Mouse (Mus musculus) small intestine, adult 2 months (tissue): ENCODE measurements around the gene Rpap3. TPM values are rescaled to one million over a fixed set of nuclear protein-coding genes. Genes with fewer than 3 reads are reported as not detected.

Source experiments
- H3K27ac ChIP-seq: fragments of 200-500 bp; 2 replicates; pipeline ENCODE4 v1.5.1; 2012; ENCODE audit warnings: low read depth, low read length, control low read depth, inconsistent platforms; ENCODE audit not compliant: insufficient read depth
- H3K27me3 ChIP-seq: fragments of 200-500 bp; 2 replicates; pipeline ENCODE4 v1.6.1; 2012; ENCODE audit warnings: mild to moderate bottlenecking, moderate library complexity, low read length, inconsistent platforms; ENCODE audit not compliant: control insufficient read depth, insufficient read depth
- H3K36me3 ChIP-seq: fragments of 200-500 bp; 2 replicates; pipeline ENCODE4 v1.6.1; 2012; ENCODE audit warnings: mild to moderate bottlenecking, low read length, control low read depth, inconsistent platforms; ENCODE audit not compliant: control insufficient read depth, insufficient read depth
- H3K4me1 ChIP-seq: fragments of 200-500 bp; 2 replicates; pipeline ENCODE4 v1.6.1; 2012; ENCODE audit warnings: low read length, inconsistent platforms, mixed read lengths; ENCODE audit not compliant: control insufficient read depth, insufficient read depth, insufficient read length
- H3K4me3 ChIP-seq: fragments of 200-500 bp; 2 replicates; pipeline ENCODE4 v1.5.1; 2012; ENCODE audit warnings: low read depth, mild to moderate bottlenecking, control low read depth, inconsistent platforms, low read length, moderate library complexity
- CTCF ChIP-seq: fragments of 200-500 bp; IDR thresholded peaks from 2 replicates; pipeline ENCODE4 v1.5.1; 2012; ENCODE audit warnings: low read depth, mild to moderate bottlenecking, control low read depth, inconsistent platforms, low read length, moderate library complexity, mixed read lengths; ENCODE audit not compliant: insufficient replicate concordance, insufficient read length; ENCODE audit errors: extremely low read depth
- POLR2A ChIP-seq: fragments of 200-500 bp; IDR thresholded peaks from 2 replicates; pipeline ENCODE4 v1.6.1; 2012; ENCODE audit warnings: low read depth, mild to moderate bottlenecking, control low read depth, inconsistent platforms, low read length, moderate library complexity
- WGBS: fragments of 180-500 bp; shearing (Covaris S2); methylation state at CpG from one replicate; pipeline ENCODE4 v1.1.7; 2018; 5-methylcytosine and 5-hydroxymethylcytosine counted together
- polyA plus RNA-seq: library from polyadenylated mRNA; depleted of rRNA; stranded (reverse); fragments of >200 nt; gene quantifications from 2 replicates; pipeline ENCODE4 v1.2.3, GENCODE M21; 2012

Gene Rpap3
- polyA plus RNA-seq, 1 experiment: 0.63 TPM

DNA sequence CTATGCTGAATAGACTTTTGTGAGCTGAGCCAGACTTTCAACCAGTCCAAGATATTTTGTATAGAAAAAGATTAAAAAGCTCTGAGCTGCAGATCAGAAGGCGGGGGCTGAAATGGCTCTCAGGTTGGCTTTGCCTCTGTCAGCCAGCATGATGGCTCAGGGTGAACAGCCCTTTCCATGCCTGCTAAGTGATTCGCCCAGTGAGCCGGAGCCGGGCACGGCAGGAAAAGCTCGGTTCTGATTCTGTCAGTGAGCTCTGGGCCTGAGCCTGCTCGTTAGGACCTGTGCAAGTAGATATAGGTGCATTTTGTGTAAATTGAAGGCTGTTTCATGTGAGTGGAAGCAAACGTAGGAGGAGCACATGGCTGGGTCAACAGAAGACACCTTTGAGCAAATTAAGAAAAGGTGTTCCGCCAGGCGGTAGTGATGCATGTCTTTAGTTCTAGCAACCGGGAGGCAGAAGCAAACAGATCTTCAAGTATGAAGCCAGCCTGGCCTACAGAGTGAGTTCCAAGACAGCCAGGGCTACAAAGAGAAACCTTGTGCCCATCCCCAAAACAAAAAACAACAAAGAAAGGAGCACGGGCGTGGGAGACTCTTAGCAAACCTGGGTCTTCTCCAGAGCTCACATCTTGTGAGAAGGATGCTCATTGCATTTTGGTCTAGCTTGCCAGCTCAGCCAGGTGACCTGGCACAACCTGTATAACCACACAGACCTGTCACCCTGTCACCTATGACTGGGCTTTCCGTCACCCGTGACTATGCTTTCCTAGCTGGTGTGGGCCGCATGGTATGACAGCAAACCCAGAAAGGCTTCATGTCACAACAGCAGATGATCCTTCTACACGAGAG, 18.9 kb upstream of the Rpap3 start:
- WGBS: 80% methylated on average over 17 of the region's 17 CpGs
- Histone ChIP-seq H3K36me3 (no peaks in the 10 kb centered on the region), H3K27ac (no peak overlapping the region), H3K4me1 (peaks cover 4% of the 10 kb centered on the region; the same call in 1 of the 2 replicates), H3K27me3 (no peaks in the 10 kb centered on the region), H3K4me3 (no peak overlapping the region)
- TF ChIP-seq POLR2A (no peak), CTCF (no peak)

GRCm38 (mm10) chr15:97723536-97724345, 18.1 kb upstream of the Rpap3 start:
- H3K36me3 ChIP-seq: no peaks in the 10 kb centered on the region
- H3K27me3 ChIP-seq: no peaks in the 10 kb centered on the region
- 85% methylated on average over 6 of the region's 6 CpGs for WGBS
- TF ChIP-seq CTCF: no peak
- no peak overlapping the region for H3K27ac ChIP-seq
- peaks cover 4% of the 10 kb centered on the region; the same call in 1 of the 2 replicates for H3K4me1 ChIP-seq
- no peak overlapping the region for H3K4me3 ChIP-seq

GRCm38 (mm10) chr15:97721008-97721701, 15.5 kb upstream of the Rpap3 start:
- Histone ChIP-seq H3K4me3 (no peak overlapping the region), H3K4me1 (no peaks in the 10 kb centered on the region), H3K36me3 (no peaks in the 10 kb centered on the region), H3K27me3 (no peaks in the 10 kb centered on the region), H3K27ac (peak overlapping the region; percentile 48)
- 72% methylated on average over 15 of the region's 15 CpGs for WGBS
- TF ChIP-seq POLR2A: no peak
- no peak for TF ChIP-seq CTCF

DNA sequence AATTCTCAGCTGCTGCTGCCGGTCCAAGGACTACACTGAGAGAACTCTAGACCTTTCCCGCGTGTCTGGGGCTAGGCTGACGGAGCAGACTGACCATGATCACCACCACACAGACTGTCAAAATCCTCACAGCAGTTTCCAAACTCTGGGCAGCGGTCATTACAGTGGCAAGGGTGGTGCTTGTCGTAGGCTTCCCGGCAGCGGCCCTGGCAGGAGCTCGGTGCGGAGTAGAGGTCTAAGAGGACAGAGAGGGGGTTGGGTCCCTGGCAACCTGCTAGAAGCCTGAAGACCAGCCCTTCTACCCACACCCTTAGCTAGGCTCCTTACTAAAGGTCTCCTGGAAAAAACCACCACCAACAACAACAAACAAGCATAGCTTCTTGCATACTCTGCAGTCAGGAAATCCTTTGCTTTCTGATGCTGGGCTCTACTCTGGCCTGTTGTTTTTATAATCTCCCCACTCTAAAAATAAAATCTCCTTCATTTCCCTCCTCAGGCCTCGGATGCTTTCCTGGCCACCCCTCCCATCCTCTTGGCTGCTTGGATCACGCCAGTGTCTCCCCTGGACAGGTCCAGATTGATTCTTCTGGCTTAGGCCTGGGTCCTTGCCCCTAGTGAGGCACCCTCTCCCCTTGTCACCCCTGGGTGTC, 14.5 kb upstream of the Rpap3 start:
- Histone ChIP-seq H3K27me3 (no peaks in the 10 kb centered on the region), H3K4me1 (no peaks in the 10 kb centered on the region), H3K36me3 (no peaks in the 10 kb centered on the region), H3K4me3 (no peak overlapping the region), H3K27ac (peak overlapping the region; percentile 68)
- TF ChIP-seq POLR2A (no peak), CTCF (no peak)
- WGBS: 69% methylated on average over 12 of the region's 12 CpGs

- 90% methylated on average over 12 of the region's 12 CpGs for WGBS
These were observed 13.9 kb upstream of the Rpap3 start for GRCm38 (mm10) chr15:97719494-97719893.

GRCm38 (mm10) chr15:97718535-97719155, 13.0 kb upstream of the Rpap3 start:
- Histone ChIP-seq H3K27me3 (no peaks in the 10 kb centered on the region), H3K27ac (no peak overlapping the region), H3K36me3 (no peaks in the 10 kb centered on the region), H3K4me3 (no peak overlapping the region), H3K4me1 (no peaks in the 10 kb centered on the region)
- no peak for TF ChIP-seq CTCF
- no peak for TF ChIP-seq POLR2A
- WGBS: 70% methylated on average over 8 of the region's 8 CpGs

More at GRCm38 (mm10) chr15:97719494-97719893, 13.9 kb upstream of the Rpap3 start:
- no peaks in the 10 kb centered on the region for H3K36me3 ChIP-seq
- H3K27me3 ChIP-seq: no peaks in the 10 kb centered on the region
- no peak for TF ChIP-seq CTCF
- no peak for TF ChIP-seq POLR2A
- H3K4me1 ChIP-seq: no peaks in the 10 kb centered on the region
- H3K27ac ChIP-seq: peak overlapping the region; percentile 68
- no peak overlapping the region for H3K4me3 ChIP-seq
